Mouse (Mus musculus) olfactory bulb, adult 2 months (tissue): ENCODE results near the gene Rps6kl1. TPM values are rescaled to one million over a fixed set of nuclear protein-coding genes. Genes with fewer than 3 reads are reported as not detected.

ENCODE experiments used
- H3K27ac ChIP-seq: fragments of 200-500 bp; 2 replicates; pipeline ENCODE4 v1.5.1; 2012; ENCODE audit warnings: low read depth, low read length; ENCODE audit not compliant: insufficient read depth
- H3K4me1 ChIP-seq: fragments of 200-500 bp; 2 replicates; pipeline ENCODE4 v1.6.1; 2012; ENCODE audit warnings: low read length; ENCODE audit not compliant: control insufficient read depth, insufficient read depth
- H3K4me3 ChIP-seq: fragments of 200-500 bp; 2 replicates; pipeline ENCODE4 v1.5.1; 2012; ENCODE audit warnings: mild to moderate bottlenecking, low read depth, low read length, moderate library complexity; ENCODE audit not compliant: insufficient read depth
- CTCF ChIP-seq: fragments of 200-500 bp; IDR thresholded peaks from 2 replicates; pipeline ENCODE4 v1.5.1; 2012; ENCODE audit warnings: low read depth, mild to moderate bottlenecking, low read length, moderate library complexity; ENCODE audit not compliant: insufficient read depth
- POLR2A ChIP-seq: fragments of 200-500 bp; IDR thresholded peaks from 2 replicates; pipeline ENCODE4 v1.6.1; 2012; ENCODE audit warnings: mild to moderate bottlenecking, low read depth, low read length, moderate library complexity; ENCODE audit not compliant: insufficient read depth
- WGBS: fragments of 180-500 bp; shearing (Covaris S2); methylation state at CpG from one replicate; pipeline ENCODE4 v1.1.7; 2018; 5-methylcytosine and 5-hydroxymethylcytosine counted together
- polyA plus RNA-seq: library from polyadenylated mRNA; stranded (reverse); fragments of >200 nt; gene quantifications from 2 replicates; pipeline ENCODE4 v1.2.4, GENCODE M21; 2012; ENCODE audit warnings: low replicate concordance; ENCODE audit not compliant: missing spikeins, insufficient read depth, insufficient read length

Rps6kl1 gene
- polyA plus RNA-seq, 1 experiment = not detected

DNA sequence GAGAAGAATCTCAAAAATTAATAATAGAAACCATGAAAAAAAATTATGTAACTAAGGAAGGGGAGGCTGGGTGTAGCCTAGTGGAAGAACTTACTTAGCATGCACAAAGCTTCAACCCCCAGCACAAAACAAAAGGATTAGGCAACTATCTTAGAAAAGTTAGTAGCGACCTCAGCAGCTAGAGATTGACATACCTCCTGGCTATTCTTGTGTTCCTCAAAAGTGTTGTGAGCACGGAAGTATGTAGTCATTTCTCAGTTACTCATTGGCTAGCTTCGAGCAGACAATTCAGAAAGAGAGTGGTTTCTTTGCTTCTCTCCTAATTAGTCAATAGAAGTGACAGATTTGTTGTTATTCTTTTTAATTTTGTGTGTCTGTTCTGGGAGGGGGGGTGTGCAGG is 42.4 kb downstream of the Rps6kl1 start:
- H3K27ac ChIP-seq = no peak overlapping the region
- 59% methylated on average over 3 of the region's 3 CpGs for WGBS
- TF ChIP-seq CTCF = no peak
- TF ChIP-seq POLR2A = no peak
- peaks cover 5% of the 10 kb centered on the region; the same call in 1 of the 2 replicates for H3K4me1 ChIP-seq
- H3K4me3 ChIP-seq = no peak overlapping the region

DNA sequence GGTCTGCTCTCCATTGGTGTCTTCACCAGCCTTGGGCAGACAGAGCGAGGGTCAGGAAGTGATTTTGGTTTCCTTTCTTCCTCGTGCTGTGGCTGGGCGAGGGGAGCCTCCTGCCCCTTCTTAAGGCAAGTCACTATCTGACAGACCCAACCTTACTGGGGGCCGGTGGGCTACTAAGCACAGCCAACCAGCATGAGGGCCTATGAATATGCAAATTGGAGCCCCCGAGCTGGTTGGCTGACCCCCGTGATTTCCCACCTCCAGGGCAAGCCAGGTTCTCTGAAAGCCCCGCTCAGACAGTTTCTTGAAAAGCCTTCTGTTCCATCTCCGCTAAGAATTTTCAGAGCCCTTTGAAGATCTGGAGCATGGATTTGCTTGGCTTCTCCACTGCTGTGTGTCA is 44.8 kb downstream of the Rps6kl1 start:
- no peak for TF ChIP-seq CTCF
- no peak for TF ChIP-seq POLR2A
- no peak overlapping the region for H3K4me3 ChIP-seq
- H3K4me1 ChIP-seq = 0 out of 2 replicates have a peak, but pooled peaks cover 3% of the 10 kb centered on the region
- no peak overlapping the region for H3K27ac ChIP-seq
- 18% methylated on average over 8 of the region's 8 CpGs for WGBS

DNA sequence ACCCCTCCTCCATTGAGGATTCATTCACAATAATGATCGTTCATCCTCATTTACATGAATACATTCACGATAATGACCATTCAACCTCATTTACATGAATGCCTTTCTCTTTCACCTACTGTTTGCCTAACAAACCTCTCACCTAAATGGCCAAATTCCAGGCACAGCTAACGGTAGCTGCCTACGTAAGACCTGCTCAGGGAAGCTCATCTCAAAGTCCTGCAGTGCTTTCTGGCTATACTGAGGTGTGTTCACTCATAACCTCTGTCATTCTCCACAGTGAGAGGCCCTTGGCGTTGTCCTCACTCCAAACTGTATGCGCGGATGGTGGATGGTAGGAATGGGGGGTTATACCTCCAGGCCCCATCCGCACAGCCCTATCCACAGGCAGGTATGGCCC is 46.3 kb downstream of the Rps6kl1 start:
- Histone ChIP-seq H3K27ac (no peak overlapping the region), H3K4me1 (0 out of 2 replicates have a peak, but pooled peaks cover under 1% of the 10 kb centered on the region), H3K4me3 (no peak overlapping the region)
- 88% methylated on average over 8 of the region's 8 CpGs for WGBS
- TF ChIP-seq CTCF (no peak), POLR2A (no peak)

DNA sequence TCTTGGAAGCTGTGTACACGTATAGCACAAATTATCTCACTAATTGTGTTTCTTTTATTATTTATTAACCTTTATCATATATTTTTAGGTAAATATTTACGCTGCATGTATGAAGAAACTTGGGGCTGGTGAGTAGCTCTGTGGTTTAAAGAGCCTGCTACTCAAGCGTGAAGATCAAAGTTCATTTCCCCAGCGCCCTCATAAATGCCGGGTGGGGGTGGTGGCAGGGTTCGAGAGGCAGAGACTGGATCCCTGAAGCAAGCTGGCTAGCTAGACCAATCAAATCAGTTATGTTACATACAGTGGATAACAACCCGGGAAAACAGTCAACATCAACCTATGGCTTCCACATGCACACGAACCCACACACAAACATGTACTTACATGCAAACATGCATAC is 48.0 kb downstream of the Rps6kl1 start:
- H3K27ac ChIP-seq = no peak overlapping the region
- 90% methylated on average over 8 of the region's 8 CpGs for WGBS
- TF ChIP-seq CTCF = no peak
- TF ChIP-seq POLR2A = no peak
- H3K4me3 ChIP-seq = no peak overlapping the region
- H3K4me1 ChIP-seq = no peaks in the 10 kb centered on the region

DNA sequence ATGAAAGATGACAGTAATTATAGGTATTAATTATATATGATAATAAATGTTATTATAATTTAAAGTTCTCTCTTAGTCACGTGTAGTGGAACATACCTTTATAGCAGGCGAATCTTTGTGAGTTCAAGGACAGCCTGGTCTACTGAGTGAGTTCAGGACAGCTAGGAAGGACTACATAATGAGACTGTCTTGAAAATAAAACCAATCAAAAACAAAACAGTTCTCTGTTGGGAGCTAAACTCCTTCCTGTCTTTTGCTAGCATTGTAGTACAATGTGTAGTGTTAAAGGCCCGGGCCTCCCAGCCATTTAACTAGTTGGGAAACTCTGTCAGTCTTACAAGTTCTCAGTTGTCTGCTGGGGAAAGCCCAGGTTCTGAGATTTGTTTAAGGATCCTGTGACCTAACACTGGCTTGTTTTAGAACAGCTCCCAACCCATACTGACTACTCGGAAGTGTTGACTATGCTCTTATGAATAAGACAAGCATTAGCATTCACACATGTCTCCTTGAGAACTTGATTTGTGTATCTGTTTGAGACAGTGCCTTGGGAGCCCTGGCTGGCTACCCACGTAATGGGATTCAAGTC is 49.5 kb downstream of the Rps6kl1 start:
- Histone ChIP-seq H3K27ac (no peak overlapping the region), H3K4me1 (no peaks in the 10 kb centered on the region), H3K4me3 (no peak overlapping the region)
- TF ChIP-seq CTCF = no peak
- no peak for TF ChIP-seq POLR2A
- 68% methylated on average over 5 of the region's 5 CpGs for WGBS

DNA sequence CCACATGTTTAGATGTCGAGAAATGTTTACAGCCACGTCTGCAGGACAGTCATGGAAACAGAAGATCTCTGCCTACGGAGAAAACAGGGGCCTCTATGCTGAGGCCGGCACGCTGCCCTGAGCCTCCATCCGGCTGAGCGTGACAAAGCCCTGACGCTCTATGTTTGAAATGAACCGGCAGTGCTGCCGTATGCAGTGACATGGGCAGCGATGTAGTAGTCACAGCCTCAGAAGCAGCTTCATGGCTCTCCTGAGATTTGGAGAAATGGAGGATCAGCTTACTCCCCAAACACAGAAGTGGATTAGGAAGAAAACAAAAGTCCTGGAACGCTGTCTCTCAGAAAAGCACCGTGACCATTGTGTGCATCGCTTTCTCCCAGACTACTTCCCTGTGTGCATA is 50.1 kb downstream of the Rps6kl1 start:
- 47% methylated on average over 14 of the region's 14 CpGs for WGBS
- Histone ChIP-seq H3K27ac (no peak overlapping the region), H3K4me3 (no peak overlapping the region), H3K4me1 (no peaks in the 10 kb centered on the region)
- no peak for TF ChIP-seq POLR2A

DNA sequence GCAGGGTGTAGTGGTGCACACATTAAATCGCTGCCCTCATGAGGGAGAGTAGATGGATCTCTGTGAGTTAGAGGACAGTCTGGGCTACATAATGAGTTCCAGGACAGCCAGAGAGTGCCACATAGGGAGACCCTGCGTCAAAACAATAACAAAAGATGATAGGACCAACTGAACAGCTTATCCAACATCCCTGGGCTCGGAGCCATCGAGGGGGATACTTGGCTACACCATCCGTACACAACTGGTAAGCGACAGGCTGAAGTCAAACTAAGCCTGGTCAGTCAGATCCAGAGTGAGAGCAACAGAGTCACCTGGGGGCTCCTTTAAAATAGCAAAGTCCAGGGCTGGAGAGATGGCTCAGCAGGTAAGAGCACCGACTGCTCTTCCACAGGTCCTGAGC is 55.2 kb downstream of the Rps6kl1 start:
- peaks cover 3% of the 10 kb centered on the region for H3K4me1 ChIP-seq
- 81% methylated on average over 7 of the region's 7 CpGs for WGBS
- H3K4me3 ChIP-seq = no peak overlapping the region
- no peak overlapping the region for H3K27ac ChIP-seq
- no peak for TF ChIP-seq CTCF
- no peak for TF ChIP-seq POLR2A

DNA sequence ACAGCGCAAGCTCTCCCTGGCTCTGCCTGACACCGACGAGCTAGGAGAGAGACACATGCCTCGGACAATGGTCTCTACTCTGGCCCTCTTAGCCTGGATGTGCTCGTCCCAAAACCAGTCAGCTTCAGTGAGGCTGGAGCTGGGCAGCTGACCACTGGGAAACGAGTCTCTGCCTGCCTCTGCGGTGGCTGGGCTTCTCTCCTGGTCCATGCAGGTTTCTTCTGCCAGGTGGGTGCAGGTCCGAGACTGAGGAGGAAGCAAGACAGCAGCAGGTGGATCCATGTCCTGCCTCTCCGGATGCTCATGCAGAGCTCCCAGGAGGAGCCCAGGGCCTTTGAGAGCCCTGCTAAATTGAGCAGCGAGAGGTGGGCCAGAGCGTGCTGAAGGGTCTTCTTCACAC is 55.9 kb downstream of the Rps6kl1 start:
- no peak for TF ChIP-seq CTCF
- no peak for TF ChIP-seq POLR2A
- Histone ChIP-seq H3K27ac (no peak overlapping the region), H3K4me3 (no peak overlapping the region), H3K4me1 (peaks cover 3% of the 10 kb centered on the region)
- WGBS = 88% methylated on average over 11 of the region's 11 CpGs

DNA sequence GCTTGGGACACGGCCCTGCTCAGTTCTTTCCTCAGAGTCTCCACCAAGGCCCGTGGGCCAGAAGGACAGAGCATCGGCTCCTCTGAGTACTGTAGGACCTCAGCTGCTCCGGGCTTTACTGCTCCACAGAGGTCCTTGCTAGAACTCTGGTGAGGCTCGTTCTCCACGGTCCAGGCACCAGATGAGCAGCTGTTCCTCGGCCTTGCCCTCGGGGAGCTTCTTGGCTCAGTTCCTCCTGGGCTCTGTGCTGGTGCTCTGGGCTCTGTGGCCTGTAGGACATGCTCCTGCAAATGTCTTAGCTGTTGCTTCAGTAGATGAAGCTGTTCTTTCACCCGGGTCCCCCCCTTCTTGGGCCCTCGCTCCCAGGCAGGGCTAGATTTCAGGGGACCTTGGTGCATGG is 56.4 kb downstream of the Rps6kl1 start:
- Histone ChIP-seq H3K27ac (no peak overlapping the region), H3K4me3 (no peak overlapping the region), H3K4me1 (peaks cover 3% of the 10 kb centered on the region)
- TF ChIP-seq CTCF (no peak), POLR2A (no peak)
- 72% methylated on average over 10 of the region's 10 CpGs for WGBS

DNA sequence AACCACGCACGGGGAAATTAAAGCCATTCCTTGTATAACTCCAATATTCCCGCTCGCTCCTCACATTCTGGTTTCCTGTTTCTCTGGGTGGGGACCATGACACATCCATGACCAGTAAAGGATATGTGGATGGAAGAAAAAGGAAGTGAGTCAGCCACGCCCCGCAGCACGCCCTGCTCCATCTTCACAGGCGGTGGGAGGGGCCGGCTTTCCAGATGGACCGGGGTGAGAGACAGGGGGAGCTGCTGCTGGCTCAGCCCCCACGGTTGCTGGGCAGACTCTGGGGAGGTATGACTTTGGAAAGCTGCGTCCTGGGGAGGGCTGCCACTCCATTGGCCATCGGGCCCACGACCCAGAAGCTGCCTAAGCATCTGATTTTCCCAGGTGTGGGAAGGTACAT is 57.1 kb downstream of the Rps6kl1 start:
- H3K4me1 ChIP-seq = peaks cover 3% of the 10 kb centered on the region
- TF ChIP-seq POLR2A (no peak), CTCF (no peak)
- WGBS = 37% methylated on average over 14 of the region's 14 CpGs
- no peak overlapping the region for H3K27ac ChIP-seq
- no peak overlapping the region for H3K4me3 ChIP-seq
